Mouse (Mus musculus) ES-E14 (cell line): Measurements from ENCODE around the gene Slc1a4. TPM values are rescaled to one million over a fixed set of nuclear protein-coding genes. Genes with fewer than 3 reads are reported as not detected.

Source experiments
- DNase-seq: peaks from one replicate; pipeline ENCODE4 v3.0.0-alpha.2; 2013; ENCODE audit warnings: low read depth, low spot score
- H3K27ac ChIP-seq: 2 replicates; pipeline ENCODE4 v1.5.1; 2012; ENCODE audit warnings: low read depth, mild to moderate bottlenecking, low read length, moderate library complexity, mixed read lengths; ENCODE audit not compliant: poor library complexity, insufficient read depth, severe bottlenecking
- H3K36me3 ChIP-seq: 2 replicates; pipeline ENCODE4 v1.6.1; 2012; ENCODE audit warnings: mild to moderate bottlenecking, low read length, moderate library complexity, mixed read lengths; ENCODE audit not compliant: control insufficient read depth, poor library complexity, insufficient read depth, severe bottlenecking
- H3K4me1 ChIP-seq, 2 experiments: fragments of 150-350 bp in 1 of 2; sonication (generic) in 1 of 2; 2 replicates each; pipeline ENCODE4 v1.6.1; 2012; ENCODE audit warnings: low read length in 2 of 2, mild to moderate bottlenecking in 1 of 2, mixed read lengths in 1 of 2; ENCODE audit not compliant: control insufficient read depth in 2 of 2, insufficient read depth in 2 of 2, poor library complexity in 1 of 2
- H3K4me3 ChIP-seq, 2 experiments: fragments of 150-350 bp in 1 of 2; sonication (generic) in 1 of 2; 2 replicates each; pipeline ENCODE4 v1.5.1; 2012; ENCODE audit warnings: low read length in 2 of 2, low read depth in 1 of 2, mild to moderate bottlenecking in 1 of 2, mixed read lengths in 1 of 2; ENCODE audit not compliant: insufficient read depth in 1 of 2, poor library complexity in 1 of 2, severe bottlenecking in 1 of 2
- H3K9ac ChIP-seq: 2 replicates; pipeline ENCODE4 v1.6.1; 2012; ENCODE audit warnings: low read depth, mild to moderate bottlenecking, low read length, mixed read lengths; ENCODE audit not compliant: poor library complexity, insufficient read depth, severe bottlenecking
- H3K9me3 ChIP-seq: fragments of 150-350 bp; sonication (generic); 2 replicates; pipeline ENCODE4 v1.6.1; 2012; ENCODE audit warnings: low read depth, mild to moderate bottlenecking, low read length; ENCODE audit not compliant: control insufficient read depth, insufficient read depth
- CHD2 ChIP-seq: IDR thresholded peaks from 2 replicates; pipeline ENCODE4 v1.6.1; 2014; ENCODE audit warnings: mild to moderate bottlenecking, low read depth, low read length, inconsistent platforms
- HCFC1 ChIP-seq: IDR thresholded peaks from 2 replicates; pipeline ENCODE4 v1.6.1; 2012; ENCODE audit warnings: low read length, inconsistent platforms, borderline replicate concordance; ENCODE audit not compliant: insufficient read depth
- MAFK ChIP-seq: IDR thresholded peaks from 2 replicates; pipeline ENCODE4 v1.6.1; 2014; ENCODE audit warnings: mild to moderate bottlenecking, low read depth, low read length, inconsistent platforms; ENCODE audit not compliant: insufficient read depth
- ZC3H11A ChIP-seq: IDR thresholded peaks from 2 replicates; pipeline ENCODE4 v1.6.1; 2012; ENCODE audit warnings: low read depth, mild to moderate bottlenecking, inconsistent platforms, low read length, borderline replicate concordance
- ZNF384 ChIP-seq: IDR thresholded peaks from 2 replicates; pipeline ENCODE4 v1.6.1; 2012; ENCODE audit warnings: low read depth, low read length, inconsistent platforms
- in situ Hi-C, 2 experiments: fragments of 600-800 bp; cut with MboI; formaldehyde crosslinking; loops; one replicate each; pipeline ENCODE4 v1.15.1; 2025; ENCODE audit warnings: low sequenced_read_pairs in 2 of 2, inconsistent platforms in 1 of 2; ENCODE audit not compliant: unreplicated experiment in 2 of 2
- total RNA-seq: library from RNA; depleted of rRNA; stranded (reverse); fragments of 300-350 nt; gene quantifications from 2 replicates; pipeline ENCODE4 v1.2.3, GENCODE M21; 2012

Gene Slc1a4
- total RNA-seq, 1 experiment, result 35.2 TPM

DNA sequence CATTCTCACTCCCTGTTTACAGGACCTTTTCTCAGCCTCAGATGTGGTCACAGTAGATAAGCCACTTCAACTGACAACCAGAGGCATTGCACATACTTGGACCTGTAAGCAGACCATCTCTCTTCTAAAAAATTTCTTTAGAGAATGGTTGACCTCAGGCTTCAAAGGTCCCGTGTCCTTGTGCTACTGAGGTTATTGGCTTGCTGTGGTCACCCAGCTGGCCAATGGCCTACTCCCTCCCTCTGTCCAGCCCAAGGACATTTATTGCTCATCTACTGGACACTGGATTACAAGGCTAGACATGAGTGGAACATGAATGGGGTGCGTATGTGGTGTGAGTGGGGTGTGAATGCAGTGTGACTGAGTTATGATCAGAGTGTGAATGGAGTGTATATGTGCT lies 38.0 kb upstream of the Slc1a4 start:
- Histone ChIP-seq H3K36me3 (no peaks in the 10 kb centered on the region), H3K4me1 (peaks cover 0 to 2% of the 10 kb centered on the region in 2 experiments; a peak in 1 of 4 replicates), H3K9ac (no peak overlapping the region), H3K9me3 (no peaks in the 10 kb centered on the region), H3K4me3 (no peak overlapping the region), H3K27ac (no peak overlapping the region)
- TF ChIP-seq MAFK (no peak), HCFC1 (no peak), ZNF384 (no peak), ZC3H11A (no peak), CHD2 (no peak)
- in situ Hi-C loops, result no loop called here
- DNase-seq, result no peak

DNA sequence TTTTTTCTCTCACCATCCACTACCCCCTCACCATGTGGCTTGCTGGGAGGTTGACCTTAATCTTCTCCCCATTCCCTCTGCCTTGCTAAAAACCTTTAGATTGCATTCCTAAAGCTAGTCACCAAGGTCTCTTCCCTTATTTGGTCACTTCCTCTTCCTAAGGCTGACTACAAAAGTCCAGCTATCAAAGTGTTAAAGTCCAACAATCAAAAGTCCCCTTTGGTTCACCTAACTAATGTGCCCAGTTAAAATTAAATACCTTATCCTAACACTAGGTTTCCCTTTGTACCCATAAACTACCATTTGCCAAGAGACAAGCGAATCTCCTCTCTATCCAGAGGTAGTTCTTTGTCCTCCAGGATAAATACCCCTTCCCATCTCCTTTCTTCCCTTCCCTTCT lies 33.9 kb upstream of the Slc1a4 start:
- no peaks in the 10 kb centered on the region for H3K9me3 ChIP-seq
- no peak overlapping the region for H3K27ac ChIP-seq
- H3K4me1 ChIP-seq, result peaks cover 2% of the 10 kb centered on the region in 2 experiments; a peak in 1 of 4 replicates
- in situ Hi-C loops, result no loop called here
- no peak overlapping the region for H3K4me3 ChIP-seq
- no peak for DNase-seq
- TF ChIP-seq ZNF384, result no peak
- no peak for TF ChIP-seq MAFK
- TF ChIP-seq HCFC1, result no peak
- TF ChIP-seq CHD2, result no peak
- TF ChIP-seq ZC3H11A, result no peak
- no peaks in the 10 kb centered on the region for H3K36me3 ChIP-seq
- no peak overlapping the region for H3K9ac ChIP-seq

DNA sequence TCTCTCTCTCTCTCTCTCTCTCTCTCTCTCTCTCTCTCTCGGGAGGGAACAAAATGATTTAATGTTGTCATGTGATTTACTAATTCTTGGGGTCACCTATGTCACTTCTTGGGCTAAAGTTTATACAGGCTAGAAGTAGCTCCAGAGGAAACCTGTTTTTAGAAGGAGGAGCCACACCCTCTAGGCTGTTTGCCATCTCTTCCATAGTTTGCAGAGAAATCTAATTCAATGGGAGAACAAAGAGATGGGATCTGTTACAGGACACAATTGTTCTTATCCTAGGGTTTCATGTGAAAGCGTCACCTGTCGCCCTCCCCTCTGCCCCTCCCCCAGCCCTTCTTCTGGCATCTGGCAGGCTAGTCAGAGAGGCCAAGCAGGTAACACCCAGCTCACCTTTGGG lies 28.8 kb upstream of the Slc1a4 start:
- Histone ChIP-seq H3K4me1 (peaks cover 0 to 7% of the 10 kb centered on the region in 2 experiments; a peak in 1 of 4 replicates), H3K4me3 (no peak overlapping the region), H3K9me3 (no peaks in the 10 kb centered on the region), H3K27ac (no peak overlapping the region), H3K36me3 (no peaks in the 10 kb centered on the region), H3K9ac (no peak overlapping the region)
- in situ Hi-C loops, result no loop called here
- DNase-seq, result no peak
- TF ChIP-seq CHD2 (no peak), ZNF384 (no peak), MAFK (no peak), ZC3H11A (no peak), HCFC1 (no peak)

DNA sequence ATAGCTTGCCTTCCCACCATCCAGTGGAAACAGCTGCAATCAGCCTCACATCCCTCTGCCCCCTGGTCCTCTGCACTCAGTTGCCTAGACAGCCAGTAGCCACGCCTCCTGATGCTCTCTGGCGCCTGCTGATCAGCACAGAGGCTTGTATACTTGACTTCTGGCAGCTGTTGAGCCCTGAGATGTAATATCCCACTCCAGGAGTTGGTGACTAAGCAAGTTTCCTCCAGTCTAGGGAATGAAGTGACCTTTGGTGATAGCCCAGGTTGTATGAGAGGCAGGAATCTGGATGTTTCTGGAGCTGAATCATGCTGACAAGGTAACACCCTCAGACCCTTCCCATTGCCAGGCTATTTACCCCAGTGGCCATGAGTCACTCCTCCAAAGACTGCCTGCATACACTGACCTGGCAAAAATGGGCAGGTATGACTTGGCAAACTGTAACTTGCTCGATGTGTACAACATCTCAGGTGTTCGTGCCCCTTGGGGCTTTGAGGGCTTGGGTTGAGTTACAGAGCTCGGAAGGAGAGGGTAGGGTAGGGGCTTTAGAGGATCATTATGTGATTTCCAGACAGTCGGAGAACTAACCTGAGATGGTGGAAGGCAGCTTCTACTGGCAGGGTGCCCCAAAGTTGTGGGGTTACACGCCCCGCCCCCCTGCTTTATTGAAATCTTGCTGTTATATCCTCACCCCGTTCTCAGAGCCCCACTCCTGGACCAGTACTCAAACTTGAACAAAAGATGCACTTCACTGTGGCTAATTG lies 25.4 kb upstream of the Slc1a4 start:
- H3K9ac ChIP-seq, result no peak overlapping the region
- H3K4me3 ChIP-seq, result no peak overlapping the region
- H3K4me1 ChIP-seq, result peaks cover 0 to 7% of the 10 kb centered on the region in 2 experiments; a peak in 1 of 4 replicates
- in situ Hi-C loops, result no loop called here
- DNase-seq, result no peak
- H3K36me3 ChIP-seq, result no peaks in the 10 kb centered on the region
- H3K9me3 ChIP-seq, result no peaks in the 10 kb centered on the region
- TF ChIP-seq CHD2 (no peak), MAFK (peak; percentile 69), HCFC1 (no peak), ZC3H11A (no peak), ZNF384 (no peak)
- no peak overlapping the region for H3K27ac ChIP-seq
